8 mouse cellular contexts compared by ENCODE assay signal in genomic region chr5:33695718-33696121, GRCm38 (mm10). TPM values are rescaled to one million over a fixed set of nuclear protein-coding genes. Genes with fewer than 3 reads are reported as not detected.
A peak's percentile ranks its signal among the peaks of the same experiment; 100 is the strongest.
DNase-seq lines count a peak whose midpoint lies in the region; ATAC-seq and TF ChIP-seq lines count a peak whose summit lies in the region.

No protein-coding gene starts in this region.

- peaks cover 7% of the 10 kb centered on the region; the same call in 1 of the 2 replicates for H3K27me3 ChIP-seq in lung, embryonic 14.5 days (ENCODE audit: insufficient read depth, low read length)
- no peaks in the 10 kb centered on the region for H3K27me3 ChIP-seq in forebrain, embryonic 14.5 days (replicated peaks; ENCODE audit: control insufficient read depth, insufficient read depth, low read length)
- peaks cover 58% of the 10 kb centered on the region for H3K27me3 ChIP-seq in liver, embryonic 11.5 days (replicated peaks; ENCODE audit: control insufficient read depth, insufficient read depth, low read length)
- H3K27me3 ChIP-seq in stomach, embryonic 15.5 days (replicated peaks) = no peaks in the 10 kb centered on the region

- no peak for TF ChIP-seq CTCF in lung, embryonic 14.5 days (IDR thresholded peaks at IDR 0.05; ENCODE audit: low read depth)

- H3K4me3 ChIP-seq in lung, embryonic 14.5 days (ENCODE audit: low read depth, low read length) = peak overlapping the region; percentile 40
- H3K4me3 ChIP-seq in forebrain, embryonic 14.5 days (ENCODE audit: low read depth, low read length) = peak overlapping the region; percentile 43
- H3K4me3 ChIP-seq in liver, embryonic 11.5 days (ENCODE audit: low read depth, low read length) = peak overlapping the region; percentile 52
- H3K4me3 ChIP-seq in stomach, embryonic 15.5 days (replicated peaks) = peak overlapping the region; percentile 41

- WGBS in lung, embryonic 14.5 days = 8% methylated on average over 24 of the region's 24 CpGs
- WGBS in forebrain, embryonic 14.5 days = under 1% methylated on average over 22 of the region's 24 CpGs
- 6% methylated on average over 24 of the region's 24 CpGs for WGBS in liver, embryonic 11.5 days
- 4% methylated on average over 24 of the region's 24 CpGs for WGBS in stomach, embryonic 15.5 days

- peaks cover 57% of the 10 kb centered on the region for H3K4me1 ChIP-seq in lung, embryonic 14.5 days (ENCODE audit: insufficient read depth)
- H3K4me1 ChIP-seq in forebrain, embryonic 14.5 days (ENCODE audit: control insufficient read depth, insufficient read depth, low read length) = peaks cover 62% of the 10 kb centered on the region
- peaks cover 43% of the 10 kb centered on the region for H3K4me1 ChIP-seq in liver, embryonic 11.5 days (replicated peaks; ENCODE audit: control insufficient read depth, insufficient read depth, low read length)
- peaks cover 71% of the 10 kb centered on the region for H3K4me1 ChIP-seq in stomach, embryonic 15.5 days

- DNase-seq in lung, embryonic 14.5 days = no peak
- no peak for DNase-seq in lung, postnatal 10 days
- no peak for DNase-seq in forebrain, embryonic 14.5 days (ENCODE audit: low spot score)
- no peak for DNase-seq in liver, embryonic 11.5 days (ENCODE audit: low spot score)
- DNase-seq in urinary bladder, postnatal 36 days (ENCODE audit: low spot score in 2 of 2) = no peak
- no peak for DNase-seq in adrenal gland, postnatal 4 days (ENCODE audit: low spot score in 2 of 2)

- ATAC-seq in lung, embryonic 14.5 days (ENCODE audit: insufficient read depth) = peak; percentile 15
- ATAC-seq in forebrain, embryonic 14.5 days = no peak; the same call in 1 of the 2 replicates
- ATAC-seq in liver, embryonic 11.5 days (replicated peaks; ENCODE audit: low FRiP score) = peak; percentile 24; the same call in 1 of the 2 replicates
- no peak; the same call in 1 of the 2 replicates for ATAC-seq in stomach, embryonic 15.5 days (ENCODE audit: insufficient read depth, low FRiP score, low read depth)
- ATAC-seq in CD4-positive, CD25-positive, alpha-beta regulatory T cell, adult 4 months = no peak

- no peaks in the 10 kb centered on the region for H3K36me3 ChIP-seq in lung, embryonic 14.5 days (ENCODE audit: insufficient read depth)
- H3K36me3 ChIP-seq in forebrain, embryonic 14.5 days (ENCODE audit: control insufficient read depth, insufficient read depth, low read length) = no peaks in the 10 kb centered on the region
- no peaks in the 10 kb centered on the region for H3K36me3 ChIP-seq in liver, embryonic 11.5 days (ENCODE audit: control insufficient read depth, insufficient read depth, low read length)
- H3K36me3 ChIP-seq in stomach, embryonic 15.5 days = no peaks in the 10 kb centered on the region

- peak overlapping the region; percentile 91 for H3K4me2 ChIP-seq in lung, embryonic 14.5 days
- peak overlapping the region; percentile 83 for H3K4me2 ChIP-seq in forebrain, embryonic 14.5 days (ENCODE audit: low read length)
- H3K4me2 ChIP-seq in liver, embryonic 11.5 days = peak overlapping the region; percentile 84
- peak overlapping the region; percentile 89 for H3K4me2 ChIP-seq in stomach, embryonic 15.5 days

- H3K27ac ChIP-seq in lung, embryonic 14.5 days (ENCODE audit: low read depth) = peak overlapping the region; percentile 96
- H3K27ac ChIP-seq in forebrain, embryonic 14.5 days (ENCODE audit: low read depth, low read length) = peak overlapping the region; percentile 90
- peak overlapping the region; percentile 73; the same call in 1 of the 2 replicates for H3K27ac ChIP-seq in liver, embryonic 11.5 days (ENCODE audit: low read depth, low read length)
- peak overlapping the region; percentile 91 for H3K27ac ChIP-seq in stomach, embryonic 15.5 days

- no peaks in the 10 kb centered on the region for H3K9me3 ChIP-seq in lung, embryonic 14.5 days (ENCODE audit: low read depth, low read length)
- H3K9me3 ChIP-seq in forebrain, embryonic 14.5 days (replicated peaks; ENCODE audit: control insufficient read depth, low read length) = no peaks in the 10 kb centered on the region
- no peaks in the 10 kb centered on the region for H3K9me3 ChIP-seq in liver, embryonic 11.5 days (ENCODE audit: control insufficient read depth, low read length)
- no peaks in the 10 kb centered on the region for H3K9me3 ChIP-seq in stomach, embryonic 15.5 days

- peak overlapping the region; percentile 69 for H3K9ac ChIP-seq in lung, embryonic 14.5 days
- peak overlapping the region; percentile 65 for H3K9ac ChIP-seq in forebrain, embryonic 14.5 days (ENCODE audit: low read length)
- peak overlapping the region; percentile 68 for H3K9ac ChIP-seq in liver, embryonic 11.5 days (ENCODE audit: low read depth, low read length)
- peak overlapping the region; percentile 23 for H3K9ac ChIP-seq in stomach, embryonic 15.5 days

RNA-seq across cellular contexts. Expression of gene Fgfr3, which starts 25.8 kb away (rescaled TPM):
- polyA plus RNA-seq in lung, embryonic 14.5 days (2014; fragmentation: Nextera tagmentation; extraction: Ambion mirVana) = 51.0 and 52.5 TPM in 2 replicates
- 27.5 and 30.8 TPM in 2 replicates for polyA plus RNA-seq in forebrain, embryonic 14.5 days (2014; fragmentation: Nextera tagmentation; extraction: Ambion mirVana)
- polyA plus RNA-seq in liver, embryonic 11.5 days (2014; fragmentation: Nextera tagmentation; extraction: Ambion mirVana) = 7.8 and 8.5 TPM in 2 replicates
- 25.3 and 29.2 TPM in 2 replicates for polyA plus RNA-seq in stomach, embryonic 15.5 days (2015; fragmentation: Nextera tagmentation; extraction: Ambion mirVana)
- polyA plus RNA-seq in CD4-positive, CD25-positive, alpha-beta regulatory T cell, adult 4 months (2017; shearing (Covaris generic)) = not detected
- total RNA-seq in adrenal gland, postnatal 4 days (2021) = 10 to 100 TPM in 1 of 2 experiments, 1 to 10 TPM in 1; 5.2 to 13.7 TPM

RNA-seq across cellular contexts. Expression of gene Tmem129, which starts 37.5 kb away (rescaled TPM):
- 38.3 and 39.7 TPM in 2 replicates for polyA plus RNA-seq in lung, embryonic 14.5 days (2014; fragmentation: Nextera tagmentation; extraction: Ambion mirVana)
- polyA plus RNA-seq in forebrain, embryonic 14.5 days (2014; fragmentation: Nextera tagmentation; extraction: Ambion mirVana) = 35.8 and 39.5 TPM in 2 replicates
- 35.7 and 38.0 TPM in 2 replicates for polyA plus RNA-seq in liver, embryonic 11.5 days (2014; fragmentation: Nextera tagmentation; extraction: Ambion mirVana)
- 33.7 and 35.6 TPM in 2 replicates for polyA plus RNA-seq in stomach, embryonic 15.5 days (2015; fragmentation: Nextera tagmentation; extraction: Ambion mirVana)
- polyA plus RNA-seq in CD4-positive, CD25-positive, alpha-beta regulatory T cell, adult 4 months (2017; shearing (Covaris generic)) = 10 to 100 TPM; 33.7 to 42.9 TPM
- 10 to 100 TPM; 20.2 to 21.8 TPM for total RNA-seq in adrenal gland, postnatal 4 days (2021)

RNA-seq across cellular contexts. Expression of gene Tacc3, which starts 37.8 kb away (rescaled TPM):
- 254 and 261 TPM in 2 replicates for polyA plus RNA-seq in lung, embryonic 14.5 days (2014; fragmentation: Nextera tagmentation; extraction: Ambion mirVana)
- 94.5 and 98.2 TPM in 2 replicates for polyA plus RNA-seq in forebrain, embryonic 14.5 days (2014; fragmentation: Nextera tagmentation; extraction: Ambion mirVana)
- 229 and 255 TPM in 2 replicates for polyA plus RNA-seq in liver, embryonic 11.5 days (2014; fragmentation: Nextera tagmentation; extraction: Ambion mirVana)
- 155 and 165 TPM in 2 replicates for polyA plus RNA-seq in stomach, embryonic 15.5 days (2015; fragmentation: Nextera tagmentation; extraction: Ambion mirVana)
- polyA plus RNA-seq in CD4-positive, CD25-positive, alpha-beta regulatory T cell, adult 4 months (2017; shearing (Covaris generic)) = 10 to 100 TPM; 18.2 to 32.2 TPM
- 10 to 100 TPM; 47.4 to 49.1 TPM for total RNA-seq in adrenal gland, postnatal 4 days (2021)

RNA-seq across cellular contexts. Expression of gene Slbp, which starts 43.3 kb away (rescaled TPM):
- 265 and 275 TPM in 2 replicates for polyA plus RNA-seq in lung, embryonic 14.5 days (2014; fragmentation: Nextera tagmentation; extraction: Ambion mirVana)
- 154 and 159 TPM in 2 replicates for polyA plus RNA-seq in forebrain, embryonic 14.5 days (2014; fragmentation: Nextera tagmentation; extraction: Ambion mirVana)
- polyA plus RNA-seq in liver, embryonic 11.5 days (2014; fragmentation: Nextera tagmentation; extraction: Ambion mirVana) = 369 and 394 TPM in 2 replicates
- polyA plus RNA-seq in stomach, embryonic 15.5 days (2015; fragmentation: Nextera tagmentation; extraction: Ambion mirVana) = 208 and 215 TPM in 2 replicates
- 100 to 1,000 TPM; 123 to 141 TPM for polyA plus RNA-seq in CD4-positive, CD25-positive, alpha-beta regulatory T cell, adult 4 months (2017; shearing (Covaris generic))
- total RNA-seq in adrenal gland, postnatal 4 days (2021) = 10 to 100 TPM; 65.7 to 71.6 TPM

Comparison
In these comparisons a context has a peak if more than half of its experiments do, and no peak if none do; other contexts are left out.
1. ATAC-seq: peak in lung, embryonic 14.5 days (single experiment) and liver, embryonic 11.5 days (single experiment); none in forebrain, embryonic 14.5 days (single experiment), stomach, embryonic 15.5 days (single experiment) and CD4-positive, CD25-positive, alpha-beta regulatory T cell, adult 4 months (single experiment).
2. Peak in every context shown above with its lines, with median percentiles within 50 percentile points of each other: H3K27ac ChIP-seq, H3K4me2 ChIP-seq, H3K4me3 ChIP-seq and H3K9ac ChIP-seq.